ENCODE assay signal across 9 mouse cellular contexts in the genomic region with DNA sequence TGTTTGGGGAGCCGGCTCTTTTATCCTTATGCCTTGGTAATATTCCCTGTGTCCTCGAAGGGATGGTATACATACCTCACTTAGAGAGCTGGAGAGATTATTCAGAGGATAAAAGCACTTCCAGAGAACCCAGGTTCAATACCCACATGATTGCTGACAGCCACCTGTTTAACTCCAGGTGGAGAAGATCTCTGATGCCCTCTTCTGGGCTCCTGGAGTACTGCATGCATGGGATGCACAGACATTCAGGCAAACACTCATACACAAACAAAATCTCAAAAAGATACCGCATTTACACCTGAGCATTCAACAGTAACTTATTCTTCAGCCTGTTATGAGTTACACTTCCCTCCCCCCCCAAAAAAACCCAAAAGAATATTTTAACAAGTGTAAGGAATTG. TPM values are rescaled to one million over a fixed set of nuclear protein-coding genes. Genes with fewer than 3 reads are reported as not detected.
DNase-seq lines count a peak whose midpoint lies in the region; ATAC-seq and TF ChIP-seq lines count a peak whose summit lies in the region.
"Had no signal": no experiment of that assay in that cellular context is flagged by ENCODE, and none has a peak within 500 bp of the region (broad histone marks: within the 10 kb centered on the region; RNA-seq: fewer than 3 reads in every experiment).

No protein-coding gene starts in this region.

- H3K9ac ChIP-seq in midbrain, postnatal 0 days (replicated peaks; ENCODE audit: low read length, poor library complexity, severe bottlenecking), result no peak overlapping the region
- no peak overlapping the region for H3K9ac ChIP-seq in midbrain, embryonic 13.5 days (replicated peaks)
- H3K9ac ChIP-seq in neural tube, embryonic 15.5 days (replicated peaks), result no peak overlapping the region
- H3K9ac ChIP-seq: midbrain, embryonic 12.5 days had no signal

- DNase-seq in embryo, embryonic 11 days, result peak; percentile 32
- DNase-seq in embryo, embryonic 10 days (ENCODE audit: low spot score), result no peak
- DNase-seq in midbrain, postnatal 0 days (ENCODE audit: low spot score), result no peak
- peak; percentile 32 to 78 for DNase-seq in kidney, postnatal 36 days
- peak; percentile 74 for DNase-seq in splenic B cell, adult 2 months (ENCODE audit: low read depth, low spot score)
- no peak for DNase-seq in layer of hippocampus, adult 9-10 months (ENCODE audit: low spot score)

- H3K9me3 ChIP-seq in midbrain, postnatal 0 days (ENCODE audit: low read length), result no peaks in the 10 kb centered on the region
- H3K9me3 ChIP-seq in midbrain, embryonic 13.5 days, result no peaks in the 10 kb centered on the region
- no peaks in the 10 kb centered on the region for H3K9me3 ChIP-seq in neural tube, embryonic 15.5 days (replicated peaks)
- H3K9me3 ChIP-seq: midbrain, embryonic 12.5 days had no signal

- no peak overlapping the region for H3K27ac ChIP-seq in midbrain, postnatal 0 days (ENCODE audit: low read depth, low read length)
- no peak overlapping the region for H3K27ac ChIP-seq in midbrain, embryonic 13.5 days
- H3K27ac ChIP-seq in neural tube, embryonic 15.5 days (replicated peaks), result no peak overlapping the region
- H3K27ac ChIP-seq: midbrain, embryonic 12.5 days had no signal

- H3K36me3 ChIP-seq in midbrain, postnatal 0 days (ENCODE audit: insufficient read depth, low read length), result peaks cover 2% of the 10 kb centered on the region; the same call in 1 of the 2 replicates
- H3K36me3 ChIP-seq in midbrain, embryonic 13.5 days, result peaks cover 31% of the 10 kb centered on the region
- H3K36me3 ChIP-seq in splenic B cell, adult 2 months (ENCODE audit: control insufficient read depth, insufficient read depth, low read length, poor library complexity, severe bottlenecking), result peaks cover 13% of the 10 kb centered on the region
- H3K36me3 ChIP-seq in neural tube, embryonic 15.5 days, result peaks cover 28% of the 10 kb centered on the region

- H3K27me3 ChIP-seq in midbrain, postnatal 0 days (ENCODE audit: insufficient read depth, low read length), result no peaks in the 10 kb centered on the region
- no peaks in the 10 kb centered on the region for H3K27me3 ChIP-seq in midbrain, embryonic 13.5 days
- H3K27me3 ChIP-seq in splenic B cell, adult 2 months (ENCODE audit: control insufficient read depth, insufficient read depth, low read length, poor library complexity, severe bottlenecking), result no peaks in the 10 kb centered on the region
- H3K27me3 ChIP-seq in neural tube, embryonic 15.5 days (replicated peaks), result no peaks in the 10 kb centered on the region
- H3K27me3 ChIP-seq: midbrain, embryonic 12.5 days had no signal

- no peak overlapping the region for H3K4me3 ChIP-seq in midbrain, postnatal 0 days (ENCODE audit: low read depth, low read length)
- no peak overlapping the region for H3K4me3 ChIP-seq in midbrain, embryonic 13.5 days (replicated peaks)
- no peak overlapping the region for H3K4me3 ChIP-seq in neural tube, embryonic 15.5 days (replicated peaks)
- H3K4me3 ChIP-seq: midbrain, embryonic 12.5 days had no signal

- peak; percentile 62 for TF ChIP-seq CTCF in midbrain, postnatal 0 days (IDR thresholded peaks at IDR 0.05)

- H3K4me1 ChIP-seq in midbrain, postnatal 0 days (ENCODE audit: insufficient read depth, low read length), result no peaks in the 10 kb centered on the region
- no peaks in the 10 kb centered on the region for H3K4me1 ChIP-seq in midbrain, embryonic 13.5 days (replicated peaks)
- H3K4me1 ChIP-seq in neural tube, embryonic 15.5 days, result no peaks in the 10 kb centered on the region
- H3K4me1 ChIP-seq: midbrain, embryonic 12.5 days had no signal

- no peak overlapping the region for H3K4me2 ChIP-seq in midbrain, postnatal 0 days (ENCODE audit: low read depth, low read length, poor library complexity, severe bottlenecking)
- no peak overlapping the region for H3K4me2 ChIP-seq in midbrain, embryonic 13.5 days (replicated peaks)
- H3K4me2 ChIP-seq in neural tube, embryonic 15.5 days, result no peak overlapping the region
- H3K4me2 ChIP-seq: midbrain, embryonic 12.5 days had no signal

- 98% methylated on average over 3 of the region's 3 CpGs for WGBS in midbrain, postnatal 0 days
- 95% methylated on average over 3 of the region's 3 CpGs for WGBS in midbrain, embryonic 13.5 days
- whole genome bisulfite sequencing in neural tube, embryonic 15.5 days, result over 99% methylated on average over 3 of the region's 3 CpGs

- ATAC-seq in midbrain, postnatal 0 days (ENCODE audit: low FRiP score), result no peak
- no peak for ATAC-seq in midbrain, embryonic 13.5 days
- ATAC-seq in neural tube, embryonic 15.5 days (ENCODE audit: low FRiP score), result no peak

RNA-seq across cellular contexts. Expression of a gene that starts 20.9 kb away (rescaled TPM):
- 0.77 TPM in 1 of 2 replicates, not detected in the other for total RNA-seq in midbrain, postnatal 0 days (2014; rRNA removed)
- polyA plus RNA-seq in midbrain, postnatal 0 days (2015; fragmentation: Nextera tagmentation; extraction: Ambion mirVana), result 0.31 TPM in 1 of 2 replicates, not detected in the other
- polyA plus RNA-seq in midbrain, embryonic 13.5 days (2015; fragmentation: Nextera tagmentation; extraction: Ambion mirVana), result 0.09 TPM in 1 of 2 replicates, not detected in the other
- polyA plus RNA-seq in neural tube, embryonic 15.5 days (2015; fragmentation: Nextera tagmentation; extraction: Ambion mirVana), result 0.17 and 4.5 TPM in 2 replicates

RNA-seq across cellular contexts. Expression of a gene that starts 34.3 kb away (rescaled TPM):
- 21.3 and 22.5 TPM in 2 replicates for total RNA-seq in midbrain, postnatal 0 days (2014; rRNA removed)
- polyA plus RNA-seq in midbrain, postnatal 0 days (2015; fragmentation: Nextera tagmentation; extraction: Ambion mirVana), result 16.7 and 18.7 TPM in 2 replicates
- 16.8 and 18.4 TPM in 2 replicates for polyA plus RNA-seq in midbrain, embryonic 13.5 days (2015; fragmentation: Nextera tagmentation; extraction: Ambion mirVana)
- polyA plus RNA-seq in neural tube, embryonic 15.5 days (2015; fragmentation: Nextera tagmentation; extraction: Ambion mirVana), result 19.1 and 21.6 TPM in 2 replicates

RNA-seq across cellular contexts. Expression of a gene that starts 52.8 kb away (rescaled TPM):
- total RNA-seq in midbrain, postnatal 0 days (2014; rRNA removed), result 37.1 and 44.3 TPM in 2 replicates
- 40.2 and 41.7 TPM in 2 replicates for polyA plus RNA-seq in midbrain, postnatal 0 days (2015; fragmentation: Nextera tagmentation; extraction: Ambion mirVana)
- polyA plus RNA-seq in midbrain, embryonic 13.5 days (2015; fragmentation: Nextera tagmentation; extraction: Ambion mirVana), result 76.0 and 81.0 TPM in 2 replicates
- polyA plus RNA-seq in neural tube, embryonic 15.5 days (2015; fragmentation: Nextera tagmentation; extraction: Ambion mirVana), result 55.6 and 61.5 TPM in 2 replicates

RNA-seq across cellular contexts. Expression of a gene that starts 57.3 kb away (rescaled TPM):
- 16.5 and 18.0 TPM in 2 replicates for total RNA-seq in midbrain, postnatal 0 days (2014; rRNA removed)
- 1.8 and 2.7 TPM in 2 replicates for polyA plus RNA-seq in midbrain, postnatal 0 days (2015; fragmentation: Nextera tagmentation; extraction: Ambion mirVana)
- 3.9 and 4.4 TPM in 2 replicates for polyA plus RNA-seq in midbrain, embryonic 13.5 days (2015; fragmentation: Nextera tagmentation; extraction: Ambion mirVana)
- 3.5 and 4.4 TPM in 2 replicates for polyA plus RNA-seq in neural tube, embryonic 15.5 days (2015; fragmentation: Nextera tagmentation; extraction: Ambion mirVana)

Comparison
In these comparisons a context has a peak if more than half of its experiments do, and no peak if none do; other contexts are left out.
1. DNase-seq: peak in embryo, embryonic 11 days (single experiment), kidney, postnatal 36 days (2 of 2) and splenic B cell, adult 2 months (single experiment); none in embryo, embryonic 10 days (single experiment), midbrain, postnatal 0 days (single experiment) and layer of hippocampus, adult 9-10 months (single experiment).